Mouse (Mus musculus) forebrain, embryonic 16.5 days (tissue): ENCODE measurements at regions not wholly inside any gene's neighbourhood (a gene's known extent, or its start where the extent isn't known, plus 50 kb on each side); places are given as distances from the start of the nearest gene placed in this dataset.

Experiments
- ATAC-seq: fragments of 200-750 bp; cut with Nextera tagmentation; 2 replicates; pipeline ENCODE4 v1.8.0; 2017; ENCODE audit warnings: mild to moderate bottlenecking, moderate library complexity
- H3K27ac ChIP-seq: fragments of 300-500 bp; sonication (generic); 2 replicates; pipeline ENCODE4 v1.5.1; 2014; ENCODE audit warnings: low read length, control low read depth
- H3K27me3 ChIP-seq: fragments of 300-500 bp; sonication (generic); replicated peaks from 2 replicates; pipeline ENCODE4 v1.6.1; 2014; ENCODE audit warnings: low read length; ENCODE audit not compliant: control insufficient read depth, insufficient read depth
- H3K36me3 ChIP-seq: fragments of 300-500 bp; sonication (generic); 2 replicates; pipeline ENCODE4 v1.6.1; 2014; ENCODE audit not compliant: control insufficient read depth, insufficient read depth
- H3K4me1 ChIP-seq: fragments of 300-500 bp; sonication (generic); replicated peaks from 2 replicates; pipeline ENCODE4 v1.6.1; 2014; ENCODE audit warnings: low read length; ENCODE audit not compliant: control insufficient read depth, insufficient read depth
- H3K4me2 ChIP-seq: fragments of 300-500 bp; sonication (generic); 2 replicates; pipeline ENCODE4 v1.6.1; 2014; ENCODE audit warnings: mild to moderate bottlenecking, low read length, control low read depth
- H3K4me3 ChIP-seq: fragments of 300-500 bp; sonication (generic); replicated peaks from 2 replicates; pipeline ENCODE4 v1.5.1; 2014; ENCODE audit warnings: mild to moderate bottlenecking, low read length, control low read depth
- H3K9ac ChIP-seq: fragments of 300-500 bp; sonication (generic); replicated peaks from 2 replicates; pipeline ENCODE4 v1.6.1; 2014; ENCODE audit warnings: low read depth, low read length, control low read depth
- H3K9me3 ChIP-seq: fragments of 300-500 bp; sonication (generic); 2 replicates; pipeline ENCODE4 v1.6.1; 2016; ENCODE audit warnings: low read length; ENCODE audit not compliant: control insufficient read depth
- WGBS: fragments of 180-500 bp; shearing (Covaris S2); extraction: QIAGEN DNeasy Blood & Tissue Kit; methylation state at CpG from one replicate; pipeline ENCODE4 v1.1.7; 2014; 5-methylcytosine and 5-hydroxymethylcytosine counted together

- ATAC-seq: peak; percentile 36; the same call in 1 of the 2 replicates
Measured at GRCm38 (mm10) chr6:25471721-25472120, 218.8 kb downstream of the Gpr37 start.

GRCm38 (mm10) chr6:25463011-25463410, 227.5 kb downstream of the Gpr37 start:
- no peak for ATAC-seq
- H3K9me3 ChIP-seq: no peaks in the 10 kb centered on the region
- 73% methylated on average over 4 of the region's 4 CpGs for whole genome bisulfite sequencing
- H3K4me1 ChIP-seq: no peaks in the 10 kb centered on the region
- no peaks in the 10 kb centered on the region for H3K36me3 ChIP-seq
- H3K9ac ChIP-seq: no peak overlapping the region
- no peak overlapping the region for H3K27ac ChIP-seq
- no peak overlapping the region for H3K4me2 ChIP-seq
- no peaks in the 10 kb centered on the region for H3K27me3 ChIP-seq
- no peak overlapping the region for H3K4me3 ChIP-seq

More at GRCm38 (mm10) chr6:25471721-25472120, 218.8 kb downstream of the Gpr37 start:
- no peaks in the 10 kb centered on the region for H3K36me3 ChIP-seq
- no peak overlapping the region for H3K27ac ChIP-seq
- no peak overlapping the region for H3K4me2 ChIP-seq
- H3K4me3 ChIP-seq: no peak overlapping the region
- no peak overlapping the region for H3K9ac ChIP-seq
- H3K4me1 ChIP-seq: no peaks in the 10 kb centered on the region
- no peaks in the 10 kb centered on the region for H3K9me3 ChIP-seq
- H3K27me3 ChIP-seq: no peaks in the 10 kb centered on the region
- 25% methylated on average over 4 of the region's 4 CpGs for WGBS

GRCm38 (mm10) chr6:25450451-25450850, 240.1 kb downstream of the Gpr37 start:
- Histone ChIP-seq H3K4me3 (no peak overlapping the region), H3K27ac (no peak overlapping the region), H3K4me1 (no peaks in the 10 kb centered on the region), H3K36me3 (no peaks in the 10 kb centered on the region), H3K9ac (no peak overlapping the region), H3K9me3 (no peaks in the 10 kb centered on the region), H3K4me2 (no peak overlapping the region), H3K27me3 (no peaks in the 10 kb centered on the region)
- WGBS: 23% methylated on average over 1 of the region's 1 CpGs
- no peak for ATAC-seq

- no peak overlapping the region for H3K4me2 ChIP-seq
- no peak overlapping the region for H3K4me3 ChIP-seq
- ATAC-seq: no peak
- no peak overlapping the region for H3K9ac ChIP-seq
- H3K4me1 ChIP-seq: no peaks in the 10 kb centered on the region
- no peaks in the 10 kb centered on the region for H3K9me3 ChIP-seq
- no peaks in the 10 kb centered on the region for H3K36me3 ChIP-seq
- no peak overlapping the region for H3K27ac ChIP-seq
- 80% methylated on average over 1 of the region's 1 CpGs for WGBS
- H3K27me3 ChIP-seq: no peaks in the 10 kb centered on the region
Measured at GRCm38 (mm10) chr6:25449968-25450367, 240.6 kb downstream of the Gpr37 start.

GRCm38 (mm10) chr6:25445351-25445940, 245.1 kb downstream of the Gpr37 start:
- ATAC-seq: no peak
- Histone ChIP-seq H3K9me3 (no peaks in the 10 kb centered on the region), H3K4me1 (no peaks in the 10 kb centered on the region), H3K9ac (no peak overlapping the region), H3K4me3 (no peak overlapping the region), H3K4me2 (no peak overlapping the region), H3K36me3 (no peaks in the 10 kb centered on the region), H3K27me3 (no peaks in the 10 kb centered on the region), H3K27ac (no peak overlapping the region)
- 93% methylated on average over 1 of the region's 1 CpGs for WGBS

GRCm38 (mm10) chr6:25444092-25444491, 246.4 kb downstream of the Gpr37 start:
- Histone ChIP-seq H3K9ac (no peak overlapping the region), H3K4me1 (no peaks in the 10 kb centered on the region), H3K9me3 (no peaks in the 10 kb centered on the region), H3K4me3 (no peak overlapping the region), H3K27me3 (no peaks in the 10 kb centered on the region), H3K27ac (no peak overlapping the region), H3K36me3 (no peaks in the 10 kb centered on the region), H3K4me2 (no peak overlapping the region)
- WGBS: 62% methylated on average over 3 of the region's 3 CpGs
- ATAC-seq: no peak

- H3K4me3 ChIP-seq: no peak overlapping the region
- no peaks in the 10 kb centered on the region for H3K36me3 ChIP-seq
- H3K27me3 ChIP-seq: no peaks in the 10 kb centered on the region
- 76% methylated on average over 1 of the region's 1 CpGs for WGBS
- H3K27ac ChIP-seq: no peak overlapping the region
- no peaks in the 10 kb centered on the region for H3K4me1 ChIP-seq
- no peak overlapping the region for H3K9ac ChIP-seq
- H3K4me2 ChIP-seq: no peak overlapping the region
- ATAC-seq: peak; percentile 58; the same call in 1 of the 2 replicates
- no peaks in the 10 kb centered on the region for H3K9me3 ChIP-seq
Measured at GRCm38 (mm10) chr6:25443681-25444080, 246.8 kb downstream of the Gpr37 start.

GRCm38 (mm10) chr6:25442096-25442495, 248.4 kb downstream of the Gpr37 start:
- Histone ChIP-seq H3K36me3 (no peaks in the 10 kb centered on the region), H3K9me3 (no peaks in the 10 kb centered on the region), H3K27me3 (no peaks in the 10 kb centered on the region), H3K4me3 (no peak overlapping the region), H3K4me1 (no peaks in the 10 kb centered on the region), H3K27ac (no peak overlapping the region), H3K9ac (no peak overlapping the region), H3K4me2 (no peak overlapping the region)
- ATAC-seq: no peak
- WGBS: 77% methylated on average over 2 of the region's 2 CpGs

- H3K4me2 ChIP-seq: no peak overlapping the region
- peak; percentile 89 for ATAC-seq
- WGBS: 8% methylated on average over 2 of the region's 2 CpGs
- H3K36me3 ChIP-seq: no peaks in the 10 kb centered on the region
- H3K9me3 ChIP-seq: no peaks in the 10 kb centered on the region
- H3K27ac ChIP-seq: no peak overlapping the region
- H3K4me3 ChIP-seq: no peak overlapping the region
- no peaks in the 10 kb centered on the region for H3K27me3 ChIP-seq
- H3K4me1 ChIP-seq: no peaks in the 10 kb centered on the region
- no peak overlapping the region for H3K9ac ChIP-seq
Measured at GRCm38 (mm10) chr6:25437875-25438274, 252.7 kb downstream of the Gpr37 start.

- Histone ChIP-seq H3K27ac (no peak overlapping the region), H3K36me3 (no peaks in the 10 kb centered on the region), H3K9me3 (no peaks in the 10 kb centered on the region), H3K4me2 (no peak overlapping the region), H3K4me3 (no peak overlapping the region), H3K27me3 (no peaks in the 10 kb centered on the region), H3K9ac (no peak overlapping the region), H3K4me1 (no peaks in the 10 kb centered on the region)
- WGBS: 85% methylated on average over 4 of the region's 4 CpGs
- no peak for ATAC-seq
Measured at GRCm38 (mm10) chr6:25429047-25429446, 261.5 kb downstream of the Gpr37 start.
